Mouse (Mus musculus) midbrain, embryonic 12.5 days (tissue): Measurements from ENCODE around the gene Spata31. TPM values are rescaled to one million over a fixed set of nuclear protein-coding genes. Genes with fewer than 3 reads are reported as not detected.

ENCODE experiments used
- ATAC-seq: fragments of 200-750 bp; cut with Nextera tagmentation; 2 replicates; pipeline ENCODE4 v1.8.0; 2017; ENCODE audit warnings: low read depth, moderate TSS enrichment, moderate library complexity; ENCODE audit not compliant: low FRiP score
- H3K27ac ChIP-seq: fragments of 300-500 bp; sonication (generic); replicated peaks from 2 replicates; pipeline ENCODE4 v1.5.1; 2016; ENCODE audit warnings: mild to moderate bottlenecking
- H3K27me3 ChIP-seq: fragments of 300-500 bp; sonication (generic); 2 replicates; pipeline ENCODE4 v1.6.1; 2016; ENCODE audit warnings: mild to moderate bottlenecking
- H3K36me3 ChIP-seq: fragments of 300-500 bp; sonication (generic); 2 replicates; pipeline ENCODE4 v1.6.1; 2016
- H3K4me1 ChIP-seq: fragments of 300-500 bp; sonication (generic); 2 replicates; pipeline ENCODE4 v1.6.1; 2016
- H3K4me2 ChIP-seq: fragments of 300-500 bp; sonication (generic); replicated peaks from 2 replicates; pipeline ENCODE4 v1.6.1; 2016; ENCODE audit warnings: mild to moderate bottlenecking, moderate library complexity
- H3K4me3 ChIP-seq: fragments of 300-500 bp; sonication (generic); 2 replicates; pipeline ENCODE4 v1.5.1; 2016; ENCODE audit warnings: mild to moderate bottlenecking
- H3K9ac ChIP-seq: fragments of 300-500 bp; sonication (generic); replicated peaks from 2 replicates; pipeline ENCODE4 v1.6.1; 2016; ENCODE audit warnings: mild to moderate bottlenecking, moderate library complexity
- H3K9me3 ChIP-seq: fragments of 300-500 bp; sonication (generic); 2 replicates; pipeline ENCODE4 v1.6.1; 2016; ENCODE audit warnings: mild to moderate bottlenecking
- WGBS: fragments of 180-500 bp; shearing (Covaris S2); methylation state at CpG from one replicate; pipeline ENCODE4 v1.1.7; 2016; 5-methylcytosine and 5-hydroxymethylcytosine counted together
- polyA plus RNA-seq: library from polyadenylated mRNA; unstranded; fragments of >200 nt; fragmentation: Nextera tagmentation; extraction: Ambion mirVana; gene quantifications from 2 replicates; pipeline ENCODE4 v1.2.1, GENCODE M21; 2016

The Spata31 gene
- not detected in 2 replicates for polyA plus RNA-seq

DNA sequence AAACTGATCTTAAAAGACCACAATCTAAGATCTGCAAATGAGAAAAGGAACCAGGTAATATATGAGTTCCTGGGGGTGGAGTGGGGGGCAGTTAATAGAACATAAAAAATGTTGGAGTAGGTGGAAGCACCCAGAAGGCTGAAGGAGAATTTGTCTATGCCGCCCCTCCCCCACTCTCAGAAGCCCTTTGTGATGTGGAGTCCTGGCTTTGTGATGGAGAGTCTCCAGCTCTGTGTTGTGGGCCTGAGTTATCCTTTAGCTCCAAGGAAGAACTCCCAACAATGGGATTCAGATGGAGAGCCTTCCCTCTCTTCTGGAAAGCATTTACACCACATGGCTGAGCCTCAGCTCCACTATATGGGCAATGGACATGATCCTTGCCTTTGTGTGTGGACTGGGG, at the start of gene Spata31:
Spata31 (plus strand) TSS at position 216 of the 400 bp plus-strand sequence.
- H3K27me3 ChIP-seq, result no peaks in the 10 kb centered on the region
- WGBS, result 71% methylated on average over 1 of the region's 1 CpGs
- H3K9ac ChIP-seq, result no peak within 1 kb of the TSS

GRCm38 (mm10) chr13:64903132-64903531, 14.1 kb upstream of the Spata31 start:
- Histone ChIP-seq H3K9me3 (no peaks in the 10 kb centered on the region), H3K4me3 (no peak overlapping the region), H3K27ac (no peak overlapping the region), H3K36me3 (no peaks in the 10 kb centered on the region), H3K9ac (no peak overlapping the region), H3K4me1 (0 out of 2 replicates have a peak, but pooled peaks cover 2% of the 10 kb centered on the region), H3K4me2 (no peak overlapping the region), H3K27me3 (peaks cover 4% of the 10 kb centered on the region)
- no peak for ATAC-seq
- 50% methylated on average over 1 of the region's 1 CpGs for WGBS

More for the DNA sequence above, at the start of gene Spata31:
- no peaks in the 10 kb centered on the region for H3K36me3 ChIP-seq
- no peak for ATAC-seq
- H3K27ac ChIP-seq, result no peak within 1 kb of the TSS
- no peaks in the 10 kb centered on the region for H3K4me1 ChIP-seq
- H3K4me3 ChIP-seq, result no peak within 1 kb of the TSS
- no peak within 1 kb of the TSS for H3K4me2 ChIP-seq
- H3K9me3 ChIP-seq, result no peaks in the 10 kb centered on the region

DNA sequence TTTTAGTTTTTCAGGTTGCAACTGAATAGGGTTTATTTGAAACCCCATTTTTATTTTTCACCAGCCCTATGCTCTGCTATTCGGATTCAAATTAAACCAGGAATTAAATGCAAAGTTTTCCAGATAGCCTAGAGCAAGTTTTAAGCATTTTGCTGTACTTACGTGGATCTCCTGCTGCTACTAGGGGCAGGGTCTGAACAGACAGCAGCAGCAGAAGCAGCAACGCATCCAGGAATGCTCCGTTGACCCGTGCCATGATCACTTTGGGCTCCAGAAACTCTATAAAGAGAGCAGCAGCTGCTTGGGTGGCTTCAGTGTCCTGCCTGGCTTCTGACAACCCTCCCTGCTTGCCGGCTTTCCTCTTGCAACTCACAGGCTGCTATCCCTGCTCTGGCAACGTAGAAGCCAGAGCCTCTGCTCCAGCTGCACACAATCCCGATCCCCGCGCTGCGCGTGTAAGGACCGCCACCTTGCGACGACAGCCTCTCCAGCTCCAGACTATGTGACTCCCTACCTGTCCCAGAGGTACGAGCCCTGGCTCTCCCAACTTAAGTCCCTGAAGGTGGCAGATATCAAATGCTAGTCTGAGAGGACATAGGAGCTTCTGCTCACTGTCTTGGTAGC, 13.5 kb upstream of the Spata31 start, which contains the start of gene Cntnap3:
Cntnap3 (minus strand) TSS at position 371 of the 624 bp plus-strand sequence.
- no peaks in the 10 kb centered on the region for H3K9me3 ChIP-seq
- no peaks in the 10 kb centered on the region for H3K36me3 ChIP-seq
- peak within 1 kb of the TSS; percentile 45 for H3K4me2 ChIP-seq
- H3K27me3 ChIP-seq, result peaks cover 10% of the 10 kb centered on the region
- 0 out of 2 replicates have a peak within 1 kb of the TSS, but pooled peaks have one; percentile 2 for H3K4me3 ChIP-seq
- no peak within 1 kb of the TSS for H3K9ac ChIP-seq
- H3K4me1 ChIP-seq, result 0 out of 2 replicates have a peak, but pooled peaks cover 2% of the 10 kb centered on the region
- ATAC-seq, result peak; percentile 84
- WGBS, result 5% methylated on average over 16 of the region's 16 CpGs
- H3K27ac ChIP-seq, result no peak within 1 kb of the TSS

Other genes with a start within 250 kb of the Spata31 start
- gene Cntnap3, start 13.5 kb upstream of the Spata31 start, polyA plus RNA-seq, result 0.08 and 0.10 TPM in 2 replicates
- gene Spata31d1c, start 115.7 kb downstream of the Spata31 start, polyA plus RNA-seq, result not detected in 2 replicates
- not detected in 2 replicates for gene Prss47, start 135.4 kb downstream of the Spata31 start, polyA plus RNA-seq
- 40.5 and 41.0 TPM in 2 replicates for gene Mfsd14b, start 195.6 kb downstream of the Spata31 start, polyA plus RNA-seq
- not detected in 2 replicates for gene Olfr465-ps1, start 220.7 kb downstream of the Spata31 start, polyA plus RNA-seq
- gene Olfr466, start 232.8 kb downstream of the Spata31 start, polyA plus RNA-seq, result not detected in 2 replicates